Mouse (Mus musculus) myocyte (in vitro differentiated cells): ENCODE measurements around the gene Mmp8. TPM values are rescaled to one million over a fixed set of nuclear protein-coding genes. Genes with fewer than 3 reads are reported as not detected.

ENCODE experiments used
- H3K27me3 ChIP-seq: one replicate; pipeline ENCODE4 v1.6.1; 2011; ENCODE audit not compliant: control insufficient read depth, insufficient read depth, insufficient read length
- H3K36me3 ChIP-seq: one replicate; pipeline ENCODE4 v1.6.1; 2011; ENCODE audit not compliant: control insufficient read depth, insufficient read depth
- H3K4me2 ChIP-seq: one replicate; pipeline ENCODE4 v1.6.1; 2011; ENCODE audit warnings: low read depth, control low read depth
- H3K4me3 ChIP-seq: one replicate; pipeline ENCODE4 v1.5.1; 2011; ENCODE audit warnings: mild to moderate bottlenecking, control low read depth, moderate library complexity
- H3K79me2 ChIP-seq: one replicate; pipeline ENCODE4 v1.6.1; 2011; ENCODE audit not compliant: control insufficient read depth, insufficient read depth
- H3ac ChIP-seq: one replicate; pipeline ENCODE4 v1.6.1; 2011; ENCODE audit not compliant: control insufficient read depth, insufficient read length
- CEBPB ChIP-seq: IDR thresholded peaks from 2 replicates; pipeline ENCODE4 v1.6.1; 2011; ENCODE audit warnings: mild to moderate bottlenecking, moderate library complexity; ENCODE audit not compliant: poor library complexity, insufficient read depth, severe bottlenecking
- E2F4 ChIP-seq: IDR thresholded peaks from one replicate; pipeline ENCODE4 v1.6.1; 2011; ENCODE audit warnings: mild to moderate bottlenecking, control low read depth, moderate library complexity; ENCODE audit not compliant: insufficient read depth
- MAX ChIP-seq: IDR thresholded peaks from one replicate; pipeline ENCODE4 v1.6.1; 2011; ENCODE audit warnings: low read depth, mild to moderate bottlenecking, control low read depth
- MYOD1 ChIP-seq, 3 experiments: IDR thresholded peaks; one replicate each; pipeline ENCODE4 v1.6.1; 2011; ENCODE audit warnings: control low read depth in 2 of 3, low read depth in 2 of 3, mild to moderate bottlenecking in 2 of 3, moderate library complexity in 1 of 3; ENCODE audit not compliant: insufficient read length in 2 of 3, control insufficient read depth in 1 of 3
- MYOG ChIP-seq, 3 experiments: IDR thresholded peaks; one replicate each; pipeline ENCODE4 v1.6.1; 2011; ENCODE audit warnings: control low read depth in 2 of 3, low read depth in 2 of 3, mild to moderate bottlenecking in 2 of 3; ENCODE audit not compliant: insufficient read length in 2 of 3, control insufficient read depth in 1 of 3, insufficient read depth in 1 of 3
- POLR2A ChIP-seq: IDR thresholded peaks from one replicate; pipeline ENCODE4 v1.6.1; 2011; ENCODE audit warnings: low read depth, mild to moderate bottlenecking, control low read depth, moderate library complexity; ENCODE audit not compliant: insufficient read length
- POLR2AphosphoS2 ChIP-seq: IDR thresholded peaks from one replicate; pipeline ENCODE4 v1.6.1; 2011; ENCODE audit warnings: low read depth, control low read depth; ENCODE audit not compliant: insufficient read length
- REST ChIP-seq: IDR thresholded peaks from one replicate; pipeline ENCODE4 v1.6.1; 2011; ENCODE audit warnings: mild to moderate bottlenecking, control low read depth, moderate library complexity; ENCODE audit not compliant: insufficient read depth, insufficient read length
- SRF ChIP-seq: IDR thresholded peaks from one replicate; pipeline ENCODE4 v1.6.1; 2011; ENCODE audit warnings: low read depth; ENCODE audit not compliant: control insufficient read depth, insufficient read length
- TCF12 ChIP-seq: IDR thresholded peaks from one replicate; pipeline ENCODE4 v1.6.1; 2011; ENCODE audit warnings: mild to moderate bottlenecking, control low read depth; ENCODE audit not compliant: poor library complexity, insufficient read depth, severe bottlenecking
- TCF3 ChIP-seq: IDR thresholded peaks from one replicate; pipeline ENCODE4 v1.6.1; 2011; ENCODE audit warnings: low read depth, control low read depth; ENCODE audit not compliant: insufficient read length
- USF1 ChIP-seq: IDR thresholded peaks from one replicate; pipeline ENCODE4 v1.6.1; 2011; ENCODE audit warnings: low read depth, mild to moderate bottlenecking, control low read depth, moderate library complexity
- polyA plus RNA-seq: library from polyadenylated mRNA; unstranded; fragments of >200 nt; fragmentation: generic; extraction: Trizol; gene quantifications from one replicate; pipeline ENCODE4 v1.2.1, GENCODE M21; 2012; ENCODE audit warnings: missing spikeins

Gene Mmp8
- polyA plus RNA-seq, 1 experiment, result not detected

DNA sequence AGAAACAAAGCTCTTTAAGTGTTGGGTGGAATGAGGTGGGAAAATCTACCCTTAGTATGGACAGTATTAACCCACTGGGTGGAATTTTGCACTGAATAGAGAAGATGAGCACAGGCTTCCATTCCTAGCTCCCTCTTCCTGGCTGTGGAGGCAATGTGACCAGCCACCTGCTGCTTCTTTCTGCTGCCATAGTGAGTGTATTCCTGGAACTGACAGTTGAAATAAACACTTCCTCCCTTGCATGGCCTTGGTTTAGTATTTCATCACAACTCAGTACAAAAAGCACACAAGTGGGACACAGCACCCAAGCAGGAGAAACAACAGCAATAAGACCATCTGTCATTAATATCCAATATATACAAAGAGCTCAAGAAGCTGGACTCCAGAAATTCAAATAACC is 6.3 kb upstream of the Mmp8 start:
- no peak overlapping the region for H3ac ChIP-seq
- H3K4me3 ChIP-seq, result no peak overlapping the region
- no peak overlapping the region for H3K4me2 ChIP-seq
- H3K36me3 ChIP-seq, result no peaks in the 10 kb centered on the region
- no peaks in the 10 kb centered on the region for H3K27me3 ChIP-seq
- no peaks in the 10 kb centered on the region for H3K79me2 ChIP-seq
- TF ChIP-seq TCF3, result no peak
- TF ChIP-seq MYOG (IDR thresholded peaks at IDR 0.05; ENCODE audit: control insufficient read depth in 1 of 3, insufficient read depth in 1 of 3, insufficient read length in 2 of 3, low read depth in 2 of 3), result no peak
- no peak for TF ChIP-seq POLR2A
- no peak for TF ChIP-seq E2F4
- TF ChIP-seq TCF12, result no peak
- no peak for TF ChIP-seq POLR2AphosphoS2
- no peak for TF ChIP-seq REST
- no peak for TF ChIP-seq SRF
- no peak for TF ChIP-seq CEBPB
- TF ChIP-seq USF1, result no peak
- no peak for TF ChIP-seq MAX

DNA sequence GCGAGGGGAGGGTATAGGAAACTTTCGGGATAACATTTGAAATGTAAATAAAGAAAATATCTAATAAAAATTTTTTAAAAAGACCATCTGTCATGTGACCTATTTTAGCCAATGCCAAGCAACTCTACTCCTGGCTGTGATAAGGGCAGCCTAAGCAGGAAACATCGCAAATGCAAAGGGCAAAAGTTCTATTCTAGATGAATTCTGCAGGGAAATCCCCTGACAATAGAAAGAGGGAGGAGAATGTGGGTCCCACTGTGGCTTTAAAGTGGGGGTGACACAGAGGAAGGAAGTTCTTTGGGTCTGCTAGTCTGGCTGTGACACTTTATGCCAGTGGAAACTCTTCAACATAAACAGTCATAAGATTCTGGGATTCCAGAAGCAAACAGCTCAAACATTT is 4.7 kb upstream of the Mmp8 start:
- no peaks in the 10 kb centered on the region for H3K27me3 ChIP-seq
- H3K4me3 ChIP-seq, result no peak overlapping the region
- H3K4me2 ChIP-seq, result no peak overlapping the region
- H3K79me2 ChIP-seq, result no peaks in the 10 kb centered on the region
- TF ChIP-seq MYOG (IDR thresholded peaks at IDR 0.05; ENCODE audit: control insufficient read depth in 1 of 3, insufficient read depth in 1 of 3, insufficient read length in 2 of 3, low read depth in 2 of 3) (no peak), POLR2A (no peak), MYOD1 (IDR thresholded peaks at IDR 0.05; ENCODE audit: control insufficient read depth in 1 of 3, insufficient read length in 2 of 3, low read depth in 2 of 3) (no peak), USF1 (no peak), MAX (no peak), SRF (no peak), TCF3 (no peak), REST (no peak), TCF12 (no peak), POLR2AphosphoS2 (no peak), CEBPB (no peak)
- H3ac ChIP-seq, result no peak overlapping the region
- no peaks in the 10 kb centered on the region for H3K36me3 ChIP-seq

DNA sequence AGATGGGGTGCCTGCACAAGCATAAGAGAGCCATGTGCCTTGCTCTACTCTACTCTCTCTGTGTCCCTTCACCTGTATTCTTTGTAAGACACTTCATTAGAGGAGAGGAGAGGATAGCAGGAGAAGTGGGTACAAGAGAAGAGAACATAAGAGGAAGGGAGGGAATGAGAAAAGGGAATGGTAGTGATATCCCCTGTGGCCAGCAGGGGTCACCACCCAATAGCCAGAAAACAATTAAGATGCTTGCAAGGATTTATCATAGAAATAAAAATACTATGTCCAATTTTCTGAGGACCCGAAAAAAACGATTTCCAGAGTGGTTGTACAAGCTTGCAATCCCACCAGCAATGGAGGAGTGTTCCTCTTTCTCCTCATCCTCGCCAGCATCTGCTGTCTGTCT is 3.9 kb upstream of the Mmp8 start:
- Histone ChIP-seq H3K4me2 (no peak overlapping the region), H3K79me2 (no peaks in the 10 kb centered on the region), H3ac (no peak overlapping the region), H3K36me3 (no peaks in the 10 kb centered on the region), H3K27me3 (no peaks in the 10 kb centered on the region), H3K4me3 (no peak overlapping the region)
- TF ChIP-seq TCF12 (no peak), SRF (no peak)

DNA sequence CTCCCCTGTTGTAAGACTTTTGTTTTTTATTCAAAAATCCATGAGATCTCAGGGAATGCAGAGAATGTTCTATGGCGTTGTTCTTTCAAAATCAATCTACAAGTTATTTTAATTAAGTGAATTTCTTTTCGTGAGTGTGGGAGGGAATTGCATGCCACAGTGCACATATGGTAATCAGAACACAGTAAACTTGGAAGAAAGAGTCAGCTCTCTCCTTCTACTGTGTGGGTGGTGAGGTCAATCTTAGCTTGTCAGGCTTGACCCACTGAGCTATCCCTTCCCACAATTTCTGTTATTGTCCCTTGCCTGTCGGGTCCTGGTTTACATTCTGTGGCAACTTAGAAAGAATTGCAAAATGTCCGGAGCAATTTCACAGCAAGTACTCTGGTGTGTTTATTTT is 1.8 kb downstream of the Mmp8 start:
- no peak overlapping the region for H3K4me2 ChIP-seq
- H3K36me3 ChIP-seq, result no peaks in the 10 kb centered on the region
- H3K79me2 ChIP-seq, result no peaks in the 10 kb centered on the region
- no peak overlapping the region for H3K4me3 ChIP-seq
- no peak overlapping the region for H3ac ChIP-seq
- no peak for TF ChIP-seq POLR2AphosphoS2
- no peak for TF ChIP-seq SRF
- no peaks in the 10 kb centered on the region for H3K27me3 ChIP-seq

DNA sequence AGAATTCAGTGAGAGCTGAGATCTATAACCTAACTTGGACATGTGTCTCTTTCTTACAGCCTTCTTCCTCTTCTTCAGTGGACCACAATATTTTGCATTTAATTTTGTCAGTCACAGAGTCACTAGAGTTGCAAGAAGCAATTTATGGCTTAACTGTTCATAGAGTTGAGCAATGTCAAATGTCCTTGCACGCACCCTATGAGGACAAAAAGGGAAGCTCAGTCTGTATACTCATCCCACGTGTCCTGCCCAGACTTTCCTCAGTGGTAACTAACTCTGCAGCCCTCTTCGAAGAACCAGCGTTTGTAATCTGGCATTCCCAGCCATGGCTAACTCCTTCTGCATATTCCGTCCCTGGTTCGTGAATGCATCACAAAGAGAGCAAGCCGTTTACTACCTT is 9.1 kb downstream of the Mmp8 start:
- H3K27me3 ChIP-seq, result no peaks in the 10 kb centered on the region
- H3K4me2 ChIP-seq, result no peak overlapping the region
- H3K36me3 ChIP-seq, result no peaks in the 10 kb centered on the region
- TF ChIP-seq TCF3 (no peak), POLR2AphosphoS2 (no peak), MAX (no peak), MYOD1 (IDR thresholded peaks at IDR 0.05; ENCODE audit: control insufficient read depth in 1 of 3, insufficient read length in 2 of 3, low read depth in 2 of 3) (no peak)
- H3K4me3 ChIP-seq, result no peak overlapping the region
- no peaks in the 10 kb centered on the region for H3K79me2 ChIP-seq
- H3ac ChIP-seq, result no peak overlapping the region

- no peaks in the 10 kb centered on the region for H3K27me3 ChIP-seq
- H3K4me2 ChIP-seq, result no peak overlapping the region
- no peak overlapping the region for H3ac ChIP-seq
- no peak for TF ChIP-seq SRF
- TF ChIP-seq POLR2A, result no peak
- TF ChIP-seq MAX, result no peak
- no peak for TF ChIP-seq TCF3
- TF ChIP-seq MYOD1 (IDR thresholded peaks at IDR 0.05; ENCODE audit: control insufficient read depth in 1 of 3, insufficient read length in 2 of 3, low read depth in 2 of 3), result no peak
- no peak for TF ChIP-seq MYOG (IDR thresholded peaks at IDR 0.05; ENCODE audit: control insufficient read depth in 1 of 3, insufficient read depth in 1 of 3, insufficient read length in 2 of 3, low read depth in 2 of 3)
- TF ChIP-seq E2F4, result no peak
- TF ChIP-seq REST, result no peak
- TF ChIP-seq TCF12, result no peak
- TF ChIP-seq POLR2AphosphoS2, result no peak
- no peak for TF ChIP-seq CEBPB
- no peaks in the 10 kb centered on the region for H3K36me3 ChIP-seq
- no peak overlapping the region for H3K4me3 ChIP-seq
- no peaks in the 10 kb centered on the region for H3K79me2 ChIP-seq
Measured at GRCm38 (mm10) chr9:7567923-7568322, 9.7 kb downstream of the Mmp8 start.
